Mouse (Mus musculus): ENCODE data around the gene Cpsf4. TPM values are rescaled to one million over a fixed set of nuclear protein-coding genes. Genes with fewer than 3 reads are reported as not detected.
A peak's percentile ranks its signal among the peaks of the same experiment; 100 is the strongest.
"Not testable (repeated sequence)": the region's sequence is repeated elsewhere in the genome, so short reads cannot be mapped to it uniquely, and the experiment has no call there.

Gene Cpsf4
- polyA plus RNA-seq, 1 experiment from 2014 or later: 25.9 TPM

- no peak overlapping the region for H3K9ac ChIP-seq (ENCODE audit: low read length)
- no peaks in the 10 kb centered on the region for H3K4me1 ChIP-seq (ENCODE audit: control insufficient read depth, insufficient read depth, low read length)
- peaks cover 80% of the 10 kb centered on the region for H3K36me3 ChIP-seq (ENCODE audit: control insufficient read depth, insufficient read depth)
- H3K27me3 ChIP-seq (ENCODE audit: control insufficient read depth, insufficient read depth, low read length): no peaks in the 10 kb centered on the region
- WGBS: 67% methylated on average over 11 of the region's 11 CpGs
- H3K4me3 ChIP-seq (ENCODE audit: low read length): no peak overlapping the region
- H3K4me2 ChIP-seq (ENCODE audit: low read depth, low read length): no peak overlapping the region
- ATAC-seq (replicated peaks; ENCODE audit: extremely low read depth, insufficient read depth, low FRiP score): peak; percentile 33; the same call in 1 of the 2 replicates
- H3K9me3 ChIP-seq (replicated peaks; ENCODE audit: control insufficient read depth, low read length): no peaks in the 10 kb centered on the region
- peak overlapping the region; percentile 28; the same call in 1 of the 2 replicates for H3K27ac ChIP-seq (ENCODE audit: low read length)
Observed at GRCm38 (mm10) chr5:145130191-145130590, 36.8 kb upstream of the Cpsf4 start.

- Histone ChIP-seq H3K4me2 (ENCODE audit: low read depth, low read length) (no peak overlapping the region), H3K4me1 (ENCODE audit: control insufficient read depth, insufficient read depth, low read length) (no peaks in the 10 kb centered on the region), H3K4me3 (ENCODE audit: low read length) (no peak overlapping the region), H3K27me3 (ENCODE audit: control insufficient read depth, insufficient read depth, low read length) (no peaks in the 10 kb centered on the region), H3K9me3 (replicated peaks; ENCODE audit: control insufficient read depth, low read length) (no peaks in the 10 kb centered on the region), H3K9ac (ENCODE audit: low read length) (no peak overlapping the region), H3K36me3 (ENCODE audit: control insufficient read depth, insufficient read depth) (peaks cover 80% of the 10 kb centered on the region), H3K27ac (ENCODE audit: low read length) (no peak overlapping the region)
- 71% methylated on average over 3 of the region's 3 CpGs for WGBS
- no peak for ATAC-seq (replicated peaks; ENCODE audit: extremely low read depth, insufficient read depth, low FRiP score)
Observed at GRCm38 (mm10) chr5:145130995-145131394, 36.0 kb upstream of the Cpsf4 start.

GRCm38 (mm10) chr5:145133275-145133674 lies 33.7 kb upstream of the Cpsf4 start:
- not testable (repeated sequence) for H3K4me3 ChIP-seq (ENCODE audit: low read length); H3K9me3 ChIP-seq (replicated peaks; ENCODE audit: control insufficient read depth, low read length); H3K9ac ChIP-seq (ENCODE audit: low read length); H3K4me2 ChIP-seq (ENCODE audit: low read depth, low read length); ATAC-seq (replicated peaks; ENCODE audit: extremely low read depth, insufficient read depth, low FRiP score); H3K27ac ChIP-seq (ENCODE audit: low read length); H3K27me3 ChIP-seq (ENCODE audit: control insufficient read depth, insufficient read depth, low read length); H3K4me1 ChIP-seq (ENCODE audit: control insufficient read depth, insufficient read depth, low read length)
- 90% methylated on average over 6 of the region's 6 CpGs for whole genome bisulfite sequencing
- H3K36me3 ChIP-seq (ENCODE audit: control insufficient read depth, insufficient read depth): peaks cover 66% of the 10 kb centered on the region

GRCm38 (mm10) chr5:145138836-145139235 lies 28.2 kb upstream of the Cpsf4 start:
- ATAC-seq (replicated peaks; ENCODE audit: extremely low read depth, insufficient read depth, low FRiP score): no peak
- 8% methylated on average over 6 of the region's 6 CpGs for WGBS
- Histone ChIP-seq H3K4me3 (ENCODE audit: low read length) (peak overlapping the region; percentile 71), H3K27ac (ENCODE audit: low read length) (no peak overlapping the region), H3K9ac (ENCODE audit: low read length) (peak overlapping the region; percentile 91), H3K4me1 (ENCODE audit: control insufficient read depth, insufficient read depth, low read length) (peaks cover 23% of the 10 kb centered on the region), H3K4me2 (ENCODE audit: low read depth, low read length) (peak overlapping the region; percentile 86), H3K36me3 (ENCODE audit: control insufficient read depth, insufficient read depth) (peaks cover 39% of the 10 kb centered on the region), H3K9me3 (replicated peaks; ENCODE audit: control insufficient read depth, low read length) (no peaks in the 10 kb centered on the region), H3K27me3 (ENCODE audit: control insufficient read depth, insufficient read depth, low read length) (no peaks in the 10 kb centered on the region)

- 1% methylated on average over 84 of the region's 84 CpGs for WGBS
- Histone ChIP-seq H3K4me3 (ENCODE audit: low read length) (peak within 1 kb of the TSS; percentile 71), H3K9me3 (replicated peaks; ENCODE audit: control insufficient read depth, low read length) (no peaks in the 10 kb centered on the region), H3K27me3 (ENCODE audit: control insufficient read depth, insufficient read depth, low read length) (no peaks in the 10 kb centered on the region), H3K9ac (ENCODE audit: low read length) (peak within 1 kb of the TSS; percentile 91), H3K36me3 (ENCODE audit: control insufficient read depth, insufficient read depth) (peaks cover 36% of the 10 kb centered on the region), H3K4me1 (ENCODE audit: control insufficient read depth, insufficient read depth, low read length) (peaks cover 23% of the 10 kb centered on the region), H3K27ac (ENCODE audit: low read length) (peak within 1 kb of the TSS; percentile 90), H3K4me2 (ENCODE audit: low read depth, low read length) (peak within 1 kb of the TSS; percentile 86)
- ATAC-seq (replicated peaks; ENCODE audit: extremely low read depth, insufficient read depth, low FRiP score): peak; percentile 87
Observed at GRCm38 (mm10) chr5:145139571-145140519, 27.2 kb upstream of the Cpsf4 start, which contains the start of the genes Pdap1 and Bud31. Gene Pdap1 (minus strand): TSS chr5:145140238. Gene Bud31 (plus strand): TSS chr5:145140362.

GRCm38 (mm10) chr5:145140611-145141010 lies 26.4 kb upstream of the Cpsf4 start:
- Histone ChIP-seq H3K9me3 (replicated peaks; ENCODE audit: control insufficient read depth, low read length) (no peaks in the 10 kb centered on the region), H3K4me2 (ENCODE audit: low read depth, low read length) (peak overlapping the region; percentile 86), H3K9ac (ENCODE audit: low read length) (peak overlapping the region; percentile 91), H3K27ac (ENCODE audit: low read length) (peak overlapping the region; percentile 90), H3K4me1 (ENCODE audit: control insufficient read depth, insufficient read depth, low read length) (peaks cover 23% of the 10 kb centered on the region), H3K36me3 (ENCODE audit: control insufficient read depth, insufficient read depth) (peaks cover 38% of the 10 kb centered on the region), H3K27me3 (ENCODE audit: control insufficient read depth, insufficient read depth, low read length) (no peaks in the 10 kb centered on the region), H3K4me3 (ENCODE audit: low read length) (peak overlapping the region; percentile 71)
- under 1% methylated on average over 18 of the region's 18 CpGs for WGBS
- no peak for ATAC-seq (replicated peaks; ENCODE audit: extremely low read depth, insufficient read depth, low FRiP score)

- Histone ChIP-seq H3K4me1 (ENCODE audit: control insufficient read depth, insufficient read depth, low read length) (no peaks in the 10 kb centered on the region), H3K4me2 (ENCODE audit: low read depth, low read length) (no peak overlapping the region), H3K4me3 (ENCODE audit: low read length) (no peak overlapping the region), H3K27ac (ENCODE audit: low read length) (no peak overlapping the region), H3K36me3 (ENCODE audit: control insufficient read depth, insufficient read depth) (peaks cover 86% of the 10 kb centered on the region), H3K9ac (ENCODE audit: low read length) (no peak overlapping the region), H3K27me3 (ENCODE audit: control insufficient read depth, insufficient read depth, low read length) (no peaks in the 10 kb centered on the region), H3K9me3 (replicated peaks; ENCODE audit: control insufficient read depth, low read length) (no peaks in the 10 kb centered on the region)
- WGBS: 90% methylated on average over 5 of the region's 5 CpGs
- no peak for ATAC-seq (replicated peaks; ENCODE audit: extremely low read depth, insufficient read depth, low FRiP score)
Observed at GRCm38 (mm10) chr5:145147748-145148147, 19.3 kb upstream of the Cpsf4 start.

GRCm38 (mm10) chr5:145149294-145149693 lies 17.7 kb upstream of the Cpsf4 start:
- ATAC-seq (replicated peaks; ENCODE audit: extremely low read depth, insufficient read depth, low FRiP score): no peak
- WGBS: 66% methylated on average over 6 of the region's 6 CpGs
- Histone ChIP-seq H3K4me2 (ENCODE audit: low read depth, low read length) (no peak overlapping the region), H3K9ac (ENCODE audit: low read length) (no peak overlapping the region), H3K27me3 (ENCODE audit: control insufficient read depth, insufficient read depth, low read length) (no peaks in the 10 kb centered on the region), H3K9me3 (replicated peaks; ENCODE audit: control insufficient read depth, low read length) (no peaks in the 10 kb centered on the region), H3K36me3 (ENCODE audit: control insufficient read depth, insufficient read depth) (peaks cover 82% of the 10 kb centered on the region), H3K27ac (ENCODE audit: low read length) (no peak overlapping the region), H3K4me1 (ENCODE audit: control insufficient read depth, insufficient read depth, low read length) (no peaks in the 10 kb centered on the region), H3K4me3 (ENCODE audit: low read length) (no peak overlapping the region)

GRCm38 (mm10) chr5:145152690-145153089 lies 14.3 kb upstream of the Cpsf4 start:
- Histone ChIP-seq H3K4me1 (ENCODE audit: control insufficient read depth, insufficient read depth, low read length) (no peaks in the 10 kb centered on the region), H3K27me3 (ENCODE audit: control insufficient read depth, insufficient read depth, low read length) (no peaks in the 10 kb centered on the region), H3K9me3 (replicated peaks; ENCODE audit: control insufficient read depth, low read length) (no peaks in the 10 kb centered on the region), H3K9ac (ENCODE audit: low read length) (no peak overlapping the region), H3K27ac (ENCODE audit: low read length) (no peak overlapping the region), H3K36me3 (ENCODE audit: control insufficient read depth, insufficient read depth) (peaks cover 71% of the 10 kb centered on the region), H3K4me3 (ENCODE audit: low read length) (no peak overlapping the region), H3K4me2 (ENCODE audit: low read depth, low read length) (no peak overlapping the region)
- ATAC-seq (replicated peaks; ENCODE audit: extremely low read depth, insufficient read depth, low FRiP score): no peak
- 90% methylated on average over 5 of the region's 5 CpGs for WGBS
